Mouse (Mus musculus) bone marrow, adult 2 months (tissue): Measurements from ENCODE around the gene Adra2b.

ENCODE experiments used
- CTCF ChIP-seq: fragments of 200-500 bp; IDR thresholded peaks from 2 replicates; pipeline ENCODE4 v1.5.1; 2011; ENCODE audit warnings: low read length, control low read depth; ENCODE audit not compliant: control insufficient read depth, insufficient read depth
- POLR2A ChIP-seq: fragments of 200-500 bp; IDR thresholded peaks from 2 replicates; pipeline ENCODE4 v1.6.1; 2011; ENCODE audit warnings: low read depth, mild to moderate bottlenecking, control low read depth, low read length, borderline replicate concordance; ENCODE audit not compliant: control insufficient read depth

GRCm38 (mm10) chr2:127338012-127338411 is 25.0 kb upstream of the Adra2b start:
- no peak for TF ChIP-seq POLR2A
- no peak for TF ChIP-seq CTCF
